Mouse (Mus musculus): ENCODE results near the gene Avil.
"Not testable (repeated sequence)": the region's sequence is repeated elsewhere in the genome, so short reads cannot be mapped to it uniquely, and the experiment has no call there.

DNA sequence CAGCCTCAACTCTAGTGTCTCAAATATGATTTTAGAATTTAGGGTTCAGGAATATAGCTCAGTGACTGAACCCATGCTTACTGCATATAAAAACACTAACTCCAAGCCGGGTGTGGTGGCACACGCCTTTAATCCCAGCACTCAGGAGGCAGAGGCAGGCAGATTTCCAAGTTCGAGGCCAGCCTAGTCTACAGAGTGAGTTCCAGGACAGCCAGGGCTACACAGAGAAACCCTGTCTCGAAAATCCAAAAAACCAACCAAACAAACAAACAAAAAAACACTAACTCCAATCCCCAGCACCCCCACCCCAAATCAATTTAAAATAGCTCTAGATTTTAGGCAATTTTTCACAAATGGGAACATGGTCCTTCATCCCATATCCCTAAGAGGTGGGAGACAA, 61.6 kb downstream of the Avil start:
- TF ChIP-seq CTCF (IDR thresholded peaks at IDR 0.05; ENCODE audit: insufficient read depth, low read length); POLR2A (IDR thresholded peaks at IDR 0.05; ENCODE audit: borderline replicate concordance, extremely low read depth, low read depth, low read length): not testable (repeated sequence)
